Mouse (Mus musculus): ENCODE data around the gene Nfatc2ip. TPM values are rescaled to one million over a fixed set of nuclear protein-coding genes. Genes with fewer than 3 reads are reported as not detected.

The Nfatc2ip gene
- polyA plus RNA-seq, 1 experiment from 2014 or later: 3.5 TPM

DNA sequence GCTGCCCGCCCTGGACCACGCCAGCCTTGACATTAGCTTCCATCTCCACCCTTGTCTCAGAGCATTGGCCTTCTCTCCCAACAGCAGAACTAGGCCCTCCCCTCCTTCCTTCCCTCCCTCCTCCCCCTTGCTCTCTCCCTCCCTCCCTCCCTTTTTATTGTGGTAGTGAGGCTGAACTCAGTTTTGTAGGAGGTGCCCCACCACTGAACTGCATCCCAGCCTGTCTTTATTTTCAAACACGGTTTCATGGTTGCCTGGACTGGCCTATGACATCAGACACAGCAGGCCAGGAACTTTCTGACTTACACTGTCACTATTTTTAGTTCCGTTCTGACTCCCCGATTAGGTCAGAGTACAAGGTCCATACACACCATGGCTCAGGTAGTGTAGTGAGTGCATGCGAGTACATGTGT, 56.3 kb downstream of the Nfatc2ip start:
- H3K9me3 ChIP-seq (replicated peaks; ENCODE audit: control insufficient read depth, low read length): no peaks in the 10 kb centered on the region
- H3K36me3 ChIP-seq (replicated peaks; ENCODE audit: control insufficient read depth, insufficient read depth, low read depth, low read length): no peaks in the 10 kb centered on the region
- 75% methylated on average over 6 of the region's 6 CpGs for WGBS
- ATAC-seq (replicated peaks; ENCODE audit: insufficient number of reproducible peaks, low FRiP score, low TSS enrichment, low read depth) (no peak), DNase-seq (ENCODE audit: low spot score) (no peak)
- H3K4me3 ChIP-seq (ENCODE audit: low read depth, low read length): no peak overlapping the region
- no peak overlapping the region for H3K9ac ChIP-seq (replicated peaks; ENCODE audit: low read length)
- no peaks in the 10 kb centered on the region; the same call in 1 of the 2 replicates for H3K4me1 ChIP-seq (ENCODE audit: control insufficient read depth, insufficient read depth, low read length)
- H3K4me2 ChIP-seq (ENCODE audit: low read depth, low read length): no peak overlapping the region
- no peak overlapping the region for H3K27ac ChIP-seq (replicated peaks; ENCODE audit: low read depth, low read length)
- H3K27me3 ChIP-seq (ENCODE audit: control insufficient read depth, insufficient read depth, low read length): no peaks in the 10 kb centered on the region

DNA sequence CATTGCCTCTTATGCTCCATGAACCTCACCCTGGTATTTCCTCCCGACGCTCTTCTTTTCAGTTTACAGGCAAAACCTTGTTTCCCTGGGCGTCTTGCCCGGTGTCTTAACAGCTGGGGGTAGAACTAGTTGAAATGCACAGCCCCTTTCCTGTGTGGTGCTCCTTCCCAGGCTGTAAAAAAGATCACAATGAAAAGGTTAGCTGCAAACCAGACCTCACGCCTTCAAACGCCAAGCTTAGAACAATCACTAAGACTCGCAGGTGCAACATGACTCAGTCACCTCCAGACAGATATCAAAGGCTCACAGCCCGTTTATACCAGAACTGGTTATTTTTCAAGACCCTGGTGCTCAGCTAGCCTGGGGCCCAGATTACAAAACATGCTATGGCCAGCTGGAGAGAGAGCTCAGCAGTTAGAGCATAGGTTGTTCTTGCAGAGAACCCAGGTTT, 57.0 kb downstream of the Nfatc2ip start:
- Histone ChIP-seq H3K36me3 (replicated peaks; ENCODE audit: control insufficient read depth, insufficient read depth, low read depth, low read length) (no peaks in the 10 kb centered on the region), H3K27me3 (ENCODE audit: control insufficient read depth, insufficient read depth, low read length) (no peaks in the 10 kb centered on the region), H3K4me3 (ENCODE audit: low read depth, low read length) (no peak overlapping the region), H3K4me2 (ENCODE audit: low read depth, low read length) (no peak overlapping the region), H3K9me3 (replicated peaks; ENCODE audit: control insufficient read depth, low read length) (no peaks in the 10 kb centered on the region), H3K9ac (replicated peaks; ENCODE audit: low read length) (no peak overlapping the region), H3K27ac (replicated peaks; ENCODE audit: low read depth, low read length) (no peak overlapping the region), H3K4me1 (ENCODE audit: control insufficient read depth, insufficient read depth, low read length) (no peaks in the 10 kb centered on the region)
- 83% methylated on average over 8 of the region's 8 CpGs for WGBS
- ATAC-seq (replicated peaks; ENCODE audit: insufficient number of reproducible peaks, low FRiP score, low TSS enrichment, low read depth): no peak
- no peak for DNase-seq (ENCODE audit: low spot score)

DNA sequence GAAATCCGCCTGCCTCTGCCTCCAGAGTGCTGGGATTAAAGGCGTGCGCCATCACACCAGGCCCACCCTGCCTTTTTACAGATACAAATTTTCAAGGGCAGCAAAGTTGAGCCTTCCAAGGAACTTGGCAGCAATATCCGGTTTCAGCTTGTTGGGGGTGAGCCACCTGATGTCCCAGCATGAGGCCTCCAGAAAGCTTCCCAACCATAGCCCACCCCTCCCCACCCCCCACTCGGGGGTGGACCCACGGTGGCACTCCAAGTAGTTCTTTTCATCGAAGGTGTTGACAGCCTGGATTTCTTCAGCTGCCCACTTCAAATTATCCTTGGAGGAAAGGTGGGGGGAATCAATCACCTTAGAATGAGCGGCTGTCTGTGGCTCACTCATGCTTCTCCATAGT, 57.6 kb downstream of the Nfatc2ip start:
- DNase-seq (ENCODE audit: low spot score): no peak

DNA sequence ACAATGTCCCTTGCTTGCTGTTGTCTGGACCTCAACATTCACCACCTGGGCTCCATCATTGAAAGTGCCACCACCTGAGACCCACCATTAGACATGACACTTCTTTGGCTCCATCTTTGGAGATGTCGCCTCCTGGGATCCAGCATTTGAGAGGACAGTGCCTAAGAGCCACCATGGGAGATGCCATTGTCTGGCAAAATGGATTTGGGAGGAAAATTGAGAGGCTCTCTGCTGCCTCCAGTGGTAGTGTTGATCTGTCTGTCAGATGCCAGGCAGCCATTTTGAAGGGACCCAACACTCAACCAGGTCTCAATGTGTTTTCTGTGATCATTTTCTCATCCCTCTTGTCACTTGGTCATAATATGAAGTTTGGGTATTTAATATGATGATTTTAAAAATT, 61.0 kb downstream of the Nfatc2ip start:
- no peak for DNase-seq (ENCODE audit: low spot score)
- Histone ChIP-seq H3K4me3 (ENCODE audit: low read depth, low read length) (no peak overlapping the region), H3K9ac (replicated peaks; ENCODE audit: low read length) (no peak overlapping the region), H3K4me2 (ENCODE audit: low read depth, low read length) (no peak overlapping the region), H3K9me3 (replicated peaks; ENCODE audit: control insufficient read depth, low read length) (no peaks in the 10 kb centered on the region), H3K36me3 (replicated peaks; ENCODE audit: control insufficient read depth, insufficient read depth, low read depth, low read length) (no peaks in the 10 kb centered on the region), H3K4me1 (ENCODE audit: control insufficient read depth, insufficient read depth, low read length) (no peaks in the 10 kb centered on the region), H3K27ac (replicated peaks; ENCODE audit: low read depth, low read length) (no peak overlapping the region), H3K27me3 (ENCODE audit: control insufficient read depth, insufficient read depth, low read length) (no peaks in the 10 kb centered on the region)
- 85% methylated on average over 1 of the region's 1 CpGs for WGBS
- ATAC-seq (replicated peaks; ENCODE audit: insufficient number of reproducible peaks, low FRiP score, low TSS enrichment, low read depth): no peak

More for the DNA sequence above, 57.6 kb downstream of the Nfatc2ip start:
- no peak for ATAC-seq (replicated peaks; ENCODE audit: insufficient number of reproducible peaks, low FRiP score, low TSS enrichment, low read depth)
- no peak overlapping the region for H3K9ac ChIP-seq (replicated peaks; ENCODE audit: low read length)
- WGBS: 78% methylated on average over 8 of the region's 8 CpGs
- H3K4me3 ChIP-seq (ENCODE audit: low read depth, low read length): no peak overlapping the region
- no peak overlapping the region for H3K27ac ChIP-seq (replicated peaks; ENCODE audit: low read depth, low read length)
- H3K9me3 ChIP-seq (replicated peaks; ENCODE audit: control insufficient read depth, low read length): no peaks in the 10 kb centered on the region
- no peak overlapping the region for H3K4me2 ChIP-seq (ENCODE audit: low read depth, low read length)
- H3K36me3 ChIP-seq (replicated peaks; ENCODE audit: control insufficient read depth, insufficient read depth, low read depth, low read length): no peaks in the 10 kb centered on the region
- H3K4me1 ChIP-seq (ENCODE audit: control insufficient read depth, insufficient read depth, low read length): no peaks in the 10 kb centered on the region
- H3K27me3 ChIP-seq (ENCODE audit: control insufficient read depth, insufficient read depth, low read length): no peaks in the 10 kb centered on the region

Small RNAs within 50 kb of the gene (microRNA-seq; reads per million reads assigned to microRNA genes)
- gene Mir7058 (ENCODE audit: borderline number of aligned reads): not detected

Other genes with a start within 250 kb of the Nfatc2ip start
- 60.8 and 61.0 TPM in 2 replicates for gene Xpo6, start 196.2 kb downstream of the Nfatc2ip start, polyA plus RNA-seq (2014; fragmentation: Nextera tagmentation; extraction: Ambion mirVana)
- gene Sbk1, start 124.1 kb downstream of the Nfatc2ip start, polyA plus RNA-seq (2014; fragmentation: Nextera tagmentation; extraction: Ambion mirVana): 88.3 and 101 TPM in 2 replicates
- gene Lat, start 27.2 kb downstream of the Nfatc2ip start, polyA plus RNA-seq (2014; fragmentation: Nextera tagmentation; extraction: Ambion mirVana): 2.1 and 3.5 TPM in 2 replicates
- gene Spns1, start 19.3 kb downstream of the Nfatc2ip start, polyA plus RNA-seq (2014; fragmentation: Nextera tagmentation; extraction: Ambion mirVana): 31.5 and 35.0 TPM in 2 replicates
- not detected in 2 replicates for gene Cd19, start 18.2 kb upstream of the Nfatc2ip start, polyA plus RNA-seq (2014; fragmentation: Nextera tagmentation; extraction: Ambion mirVana)
- gene Rabep2, start 32.0 kb upstream of the Nfatc2ip start, polyA plus RNA-seq (2014; fragmentation: Nextera tagmentation; extraction: Ambion mirVana): 18.6 and 24.8 TPM in 2 replicates
- 6.6 and 6.7 TPM in 2 replicates for gene Atp2a1, start 66.4 kb upstream of the Nfatc2ip start, polyA plus RNA-seq (2014; fragmentation: Nextera tagmentation; extraction: Ambion mirVana)
- gene Sh2b1, start 78.7 kb upstream of the Nfatc2ip start, polyA plus RNA-seq (2014; fragmentation: Nextera tagmentation; extraction: Ambion mirVana): 36.3 and 39.3 TPM in 2 replicates
- 158 and 159 TPM in 2 replicates for gene Tufm, start 90.6 kb upstream of the Nfatc2ip start, polyA plus RNA-seq (2014; fragmentation: Nextera tagmentation; extraction: Ambion mirVana)
- 44.8 and 46.2 TPM in 2 replicates for gene Atxn2l, start 106.7 kb upstream of the Nfatc2ip start, polyA plus RNA-seq (2014; fragmentation: Nextera tagmentation; extraction: Ambion mirVana)
- gene Eif3c, start 169.7 kb upstream of the Nfatc2ip start, polyA plus RNA-seq (2014; fragmentation: Nextera tagmentation; extraction: Ambion mirVana): 177 and 184 TPM in 2 replicates
- gene Apobr, start 188.2 kb upstream of the Nfatc2ip start, polyA plus RNA-seq (2014; fragmentation: Nextera tagmentation; extraction: Ambion mirVana): 0.52 and 0.72 TPM in 2 replicates
- 24.4 and 26.8 TPM in 2 replicates for gene Cln3, start 189.1 kb upstream of the Nfatc2ip start, polyA plus RNA-seq (2014; fragmentation: Nextera tagmentation; extraction: Ambion mirVana)
- gene Il27, start 198.2 kb upstream of the Nfatc2ip start, polyA plus RNA-seq (2014; fragmentation: Nextera tagmentation; extraction: Ambion mirVana): not detected in 2 replicates
- 3.4 and 4.3 TPM in 2 replicates for gene Nupr1, start 234.1 kb upstream of the Nfatc2ip start, polyA plus RNA-seq (2014; fragmentation: Nextera tagmentation; extraction: Ambion mirVana)

Data from embryonic facial prominence, embryonic 11.5 days (tissue).